Comparison of ENCODE assay signal across 8 mouse cellular contexts in the genomic region with DNA sequence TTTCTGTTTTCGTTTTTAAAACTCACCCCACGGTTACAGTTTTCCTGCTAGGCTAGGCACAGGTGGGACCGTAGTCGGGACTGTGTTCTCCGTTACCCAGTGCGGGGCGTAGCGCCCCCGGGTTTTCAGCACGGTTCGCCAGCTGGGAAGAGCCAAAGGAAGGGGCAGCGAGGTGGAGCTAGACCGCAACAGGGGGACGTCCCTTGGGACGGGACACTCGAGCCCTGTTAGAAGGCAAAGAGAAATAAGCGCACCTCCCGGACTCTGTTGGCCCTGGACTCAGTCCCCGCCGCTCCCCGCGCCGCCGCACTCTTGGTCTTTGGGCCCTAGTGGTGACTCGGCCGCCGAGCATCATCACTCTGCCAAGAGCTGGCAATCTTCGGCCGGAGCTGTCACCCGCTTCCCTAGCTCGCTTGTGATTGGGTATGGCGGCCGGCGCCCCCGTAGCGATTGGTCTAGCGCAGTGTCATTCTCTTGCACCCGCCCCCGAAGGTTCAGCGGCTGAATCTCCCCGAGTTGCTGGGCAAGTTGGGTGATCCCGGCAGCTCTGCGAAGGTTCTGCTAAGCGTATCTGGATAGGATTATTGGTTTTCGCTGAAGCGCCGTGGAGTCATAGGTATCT. TPM values are rescaled to one million over a fixed set of nuclear protein-coding genes. Genes with fewer than 3 reads are reported as not detected.
DNase-seq lines count a peak whose midpoint lies in the region; ATAC-seq lines count a peak whose summit lies in the region.

Gene Slc46a3, minus strand, starts transcription at position 361 of the 622 bp plus-strand sequence.

- H3K4me1 ChIP-seq in hindbrain, embryonic 11.5 days (replicated peaks; ENCODE audit: control insufficient read depth, insufficient read depth, low read length), result no peaks in the 10 kb centered on the region; the same call in 1 of the 2 replicates

- H3K4me2 ChIP-seq in hindbrain, embryonic 11.5 days (replicated peaks; ENCODE audit: low read depth, low read length), result peak within 1 kb of the TSS; percentile 65

- H3K27ac ChIP-seq in hindbrain, embryonic 11.5 days (ENCODE audit: low read depth, low read length), result no peak within 1 kb of the TSS

- no peaks in the 10 kb centered on the region for H3K36me3 ChIP-seq in hindbrain, embryonic 11.5 days (ENCODE audit: control insufficient read depth, insufficient read depth, low read length)

- H3K27me3 ChIP-seq in hindbrain, embryonic 11.5 days (ENCODE audit: control insufficient read depth, insufficient read depth, low read length), result no peaks in the 10 kb centered on the region

- H3K4me3 ChIP-seq in hindbrain, embryonic 11.5 days (ENCODE audit: low read depth, low read length), result peak within 1 kb of the TSS; percentile 55

- peak within 1 kb of the TSS; percentile 52 for H3K9ac ChIP-seq in hindbrain, embryonic 11.5 days (ENCODE audit: low read depth, low read length)

- H3K9me3 ChIP-seq in hindbrain, embryonic 11.5 days (ENCODE audit: control insufficient read depth, low read length), result no peaks in the 10 kb centered on the region

- peak; percentile 96 for DNase-seq in MN1 (ENCODE audit: low spot score)
- DNase-seq in cerebellum, adult 9-10 months, result peak; percentile 98
- peak; percentile 87 to 97 for DNase-seq in frontal cortex, adult 2 months (ENCODE audit: extremely low spot score in 1 of 2, low spot score in 1 of 2)
- DNase-seq in hindbrain, embryonic 11.5 days (ENCODE audit: low spot score), result peak; percentile 96
- peak; percentile 96 to 97 for DNase-seq in layer of hippocampus, postnatal 10 days (ENCODE audit: low spot score in 2 of 2)
- DNase-seq in lung, postnatal 10 days, result peak; percentile 95
- DNase-seq in ovary, postnatal 36 days (ENCODE audit: low spot score), result peak; percentile 92
- DNase-seq in thymus, postnatal 25 days, result peak; percentile 94

- 0% methylated on average over 47 of the region's 47 CpGs for WGBS in hindbrain, embryonic 11.5 days

- ATAC-seq in hindbrain, embryonic 11.5 days (ENCODE audit: low FRiP score), result peak; percentile 99

RNA-seq across cellular contexts. Expression of gene Slc46a3, which starts in this region (rescaled TPM):
- 19.0 and 21.1 TPM in 2 replicates for polyA plus RNA-seq in frontal cortex, adult 2 months (2012; rRNA removed)
- 3.9 and 4.1 TPM in 2 replicates for polyA plus RNA-seq in hindbrain, embryonic 11.5 days (2014; fragmentation: Nextera tagmentation; extraction: Ambion mirVana)
- total RNA-seq in layer of hippocampus, postnatal 10 days (2021), result 1 to 10 TPM; 6.6 to 6.8 TPM
